Mouse (Mus musculus): ENCODE results near the gene Manf. TPM values are rescaled to one million over a fixed set of nuclear protein-coding genes. Genes with fewer than 3 reads are reported as not detected.

The Manf gene
- polyA plus RNA-seq, 1 experiment from 2014 or later: 305 TPM

- no peaks in the 10 kb centered on the region for H3K27me3 ChIP-seq (ENCODE audit: control insufficient read depth, insufficient read depth, low read length)
- peak within 1 kb of the TSS; percentile 98 for H3K4me3 ChIP-seq (ENCODE audit: low read depth, low read length)
- ATAC-seq (ENCODE audit: low FRiP score): peak; percentile 89
- no peaks in the 10 kb centered on the region for H3K9me3 ChIP-seq (ENCODE audit: control insufficient read depth, low read length)
- no peaks in the 10 kb centered on the region for H3K4me1 ChIP-seq (replicated peaks; ENCODE audit: control insufficient read depth, insufficient read depth, low read length)
- DNase-seq (ENCODE audit: low spot score): peak; percentile 92
- peak within 1 kb of the TSS; percentile 79 for H3K27ac ChIP-seq (ENCODE audit: low read depth, low read length)
- peak within 1 kb of the TSS; percentile 89 for H3K4me2 ChIP-seq (replicated peaks; ENCODE audit: low read depth, low read length)
- WGBS: under 1% methylated on average over 46 of the region's 49 CpGs
- no peaks in the 10 kb centered on the region for H3K36me3 ChIP-seq (ENCODE audit: control insufficient read depth, insufficient read depth, low read length)
- peak within 1 kb of the TSS; percentile 99 for H3K9ac ChIP-seq (ENCODE audit: low read depth, low read length)
Measured at GRCm38 (mm10) chr9:106788812-106789321, 102.9 kb downstream of the Manf start, which contains the start of gene Rad54l2. Gene Rad54l2 (minus strand): TSS chr9:106789194.

Other genes with a start within 250 kb of the Manf start
- gene Grm2, start 235.9 kb downstream of the Manf start, polyA plus RNA-seq (2014; fragmentation: Nextera tagmentation; extraction: Ambion mirVana): 9.5 and 9.7 TPM in 2 replicates
- gene Tex264, start 206.1 kb downstream of the Manf start, polyA plus RNA-seq (2014; fragmentation: Nextera tagmentation; extraction: Ambion mirVana): 28.1 and 30.0 TPM in 2 replicates
- 6.3 and 8.8 TPM in 2 replicates for gene Rad54l2, start 102.8 kb downstream of the Manf start, polyA plus RNA-seq (2014; fragmentation: Nextera tagmentation; extraction: Ambion mirVana)
- gene Dcaf1, start 70.1 kb downstream of the Manf start, polyA plus RNA-seq (2014; fragmentation: Nextera tagmentation; extraction: Ambion mirVana): 30.4 and 32.1 TPM in 2 replicates
- 24.0 and 24.5 TPM in 2 replicates for gene Rbm15b, start 4.6 kb downstream of the Manf start, polyA plus RNA-seq (2014; fragmentation: Nextera tagmentation; extraction: Ambion mirVana)

All from hindbrain, embryonic 11.5 days (tissue).